Mouse (Mus musculus) C2C12 (cell line): ENCODE results near the gene Usp33. TPM values are rescaled to one million over a fixed set of nuclear protein-coding genes. Genes with fewer than 3 reads are reported as not detected.
A peak's percentile ranks its signal among the peaks of the same experiment; 100 is the strongest.
"Not testable (repeated sequence)": the region's sequence is repeated elsewhere in the genome, so short reads cannot be mapped to it uniquely, and the experiment has no call there.

Source experiments
- H3K27me3 ChIP-seq: one replicate; pipeline ENCODE4 v1.6.1; 2011; ENCODE audit not compliant: control insufficient read depth, insufficient read depth, insufficient read length
- H3K36me3 ChIP-seq: one replicate; pipeline ENCODE4 v1.6.1; 2011; ENCODE audit not compliant: control insufficient read depth, insufficient read depth
- H3K4me3 ChIP-seq: one replicate; pipeline ENCODE4 v1.5.1; 2011; ENCODE audit warnings: mild to moderate bottlenecking, control low read depth; ENCODE audit not compliant: poor library complexity, insufficient read depth, severe bottlenecking
- H3K79me2 ChIP-seq: one replicate; pipeline ENCODE4 v1.6.1; 2011; ENCODE audit not compliant: control insufficient read depth, insufficient read depth
- H3K79me3 ChIP-seq: one replicate; pipeline ENCODE4 v1.6.1; 2011; ENCODE audit warnings: low read depth, control low read depth
- H3ac ChIP-seq: one replicate; pipeline ENCODE3; 2011; ENCODE audit warnings: low read depth; ENCODE audit not compliant: control insufficient read depth, insufficient read length
- CEBPB ChIP-seq: IDR thresholded peaks from one replicate; pipeline ENCODE4 v1.6.1; 2011; ENCODE audit warnings: low read depth, mild to moderate bottlenecking, control low read depth, moderate library complexity
- CTCF ChIP-seq: IDR thresholded peaks from one replicate; pipeline ENCODE4 v1.5.1; 2011; ENCODE audit not compliant: control insufficient read depth, insufficient read depth, insufficient read length
- FOSL1 ChIP-seq: IDR thresholded peaks from one replicate; pipeline ENCODE4 v1.8.0; 2011; ENCODE audit warnings: mild to moderate bottlenecking, low read length; ENCODE audit not compliant: poor library complexity, insufficient read depth, severe bottlenecking
- MAX ChIP-seq: IDR thresholded peaks from one replicate; pipeline ENCODE4 v1.6.1; 2011; ENCODE audit warnings: mild to moderate bottlenecking, control low read depth
- MYOD1 ChIP-seq: IDR thresholded peaks from one replicate; pipeline ENCODE4 v1.6.1; 2011; ENCODE audit warnings: low read depth; ENCODE audit not compliant: control insufficient read depth, insufficient read length
- MYOG ChIP-seq: IDR thresholded peaks from one replicate; pipeline ENCODE4 v1.6.1; 2011; ENCODE audit not compliant: control insufficient read depth, insufficient read length; ENCODE audit errors: extremely low read depth
- USF1 ChIP-seq: IDR thresholded peaks from one replicate; pipeline ENCODE4 v1.6.1; 2011; ENCODE audit warnings: low read depth, mild to moderate bottlenecking, control low read depth, moderate library complexity
- polyA plus RNA-seq: library from polyadenylated mRNA; unstranded; fragments of >200 nt; fragmentation: generic; extraction: Trizol; gene quantifications from one replicate; pipeline ENCODE4 v1.2.1, GENCODE M21; 2012; ENCODE audit warnings: missing spikeins

Usp33 gene
- polyA plus RNA-seq, 1 experiment = 8.4 TPM

- no peaks in the 10 kb centered on the region for H3K27me3 ChIP-seq
- no peaks in the 10 kb centered on the region for H3K79me3 ChIP-seq
- no peak overlapping the region for H3ac ChIP-seq
- TF ChIP-seq MYOD1 = no peak
- TF ChIP-seq MYOG = no peak
- no peak for TF ChIP-seq CEBPB
- no peak for TF ChIP-seq FOSL1
- TF ChIP-seq USF1 = no peak
- no peak for TF ChIP-seq CTCF
- TF ChIP-seq MAX = no peak
- no peak overlapping the region for H3K4me3 ChIP-seq
- no peaks in the 10 kb centered on the region for H3K79me2 ChIP-seq
- no peaks in the 10 kb centered on the region for H3K36me3 ChIP-seq
Measured at GRCm38 (mm10) chr3:152305971-152306370, 40.3 kb upstream of the Usp33 start.

GRCm38 (mm10) chr3:152308485-152309249 is 37.6 kb upstream of the Usp33 start:
- H3K79me3 ChIP-seq = no peaks in the 10 kb centered on the region
- H3K4me3 ChIP-seq = no peak overlapping the region
- no peaks in the 10 kb centered on the region for H3K36me3 ChIP-seq
- no peaks in the 10 kb centered on the region for H3K27me3 ChIP-seq
- no peak for TF ChIP-seq CTCF
- no peak for TF ChIP-seq MYOG
- no peak for TF ChIP-seq USF1
- TF ChIP-seq MAX = no peak
- TF ChIP-seq FOSL1 = no peak
- H3K79me2 ChIP-seq = no peaks in the 10 kb centered on the region
- H3ac ChIP-seq = no peak overlapping the region

- Histone ChIP-seq H3K79me2 (no peaks in the 10 kb centered on the region), H3ac (no peak overlapping the region), H3K36me3 (no peaks in the 10 kb centered on the region), H3K79me3 (no peaks in the 10 kb centered on the region), H3K4me3 (no peak overlapping the region), H3K27me3 (no peaks in the 10 kb centered on the region)
- no peak for TF ChIP-seq MYOD1
- no peak for TF ChIP-seq USF1
- no peak for TF ChIP-seq MYOG
- no peak for TF ChIP-seq MAX
- no peak for TF ChIP-seq FOSL1
- no peak for TF ChIP-seq CEBPB
- TF ChIP-seq CTCF = no peak
Measured at GRCm38 (mm10) chr3:152309250-152309645, 37.0 kb upstream of the Usp33 start.

GRCm38 (mm10) chr3:152314666-152315065 is 31.6 kb upstream of the Usp33 start:
- not testable (repeated sequence) for H3K79me3 ChIP-seq, H3K27me3 ChIP-seq, H3ac ChIP-seq, H3K79me2 ChIP-seq, H3K4me3 ChIP-seq, H3K36me3 ChIP-seq

- H3K27me3 ChIP-seq = no peaks in the 10 kb centered on the region
- no peaks in the 10 kb centered on the region for H3K79me2 ChIP-seq
- TF ChIP-seq MYOG (no peak), MYOD1 (no peak), FOSL1 (no peak), CEBPB (no peak), CTCF (peak; percentile 95), MAX (no peak), USF1 (no peak)
- H3K36me3 ChIP-seq = no peaks in the 10 kb centered on the region
- no peak overlapping the region for H3ac ChIP-seq
- no peak overlapping the region for H3K4me3 ChIP-seq
- H3K79me3 ChIP-seq = no peaks in the 10 kb centered on the region
Measured at GRCm38 (mm10) chr3:152315613-152316012, 30.7 kb upstream of the Usp33 start.

- H3K27me3 ChIP-seq, H3K4me3 ChIP-seq, H3K79me3 ChIP-seq, H3ac ChIP-seq, H3K36me3 ChIP-seq, H3K79me2 ChIP-seq: not testable (repeated sequence)
Measured at GRCm38 (mm10) chr3:152316447-152317173, 29.7 kb upstream of the Usp33 start.
